Mouse (Mus musculus) cerebellum, adult 18-20 months (tissue): ENCODE data around the gene Sdk2.

Experiments used
- DNase-seq, 2 experiments: peaks; one replicate each; pipeline ENCODE4 v3.0.0; 2021

Gene Sdk2

GRCm38 (mm10) chr11:113758851-113759250, 308.0 kb downstream of the Sdk2 start:
- no peak for DNase-seq

- DNase-seq: no peak
Observed at GRCm38 (mm10) chr11:113756578-113756977, 310.3 kb downstream of the Sdk2 start.

GRCm38 (mm10) chr11:113755878-113756277, 311.0 kb downstream of the Sdk2 start:
- no peak for DNase-seq

- DNase-seq: no peak
Observed at GRCm38 (mm10) chr11:113754845-113755244, 312.0 kb downstream of the Sdk2 start.

- DNase-seq: no peak
Observed at GRCm38 (mm10) chr11:113752685-113753430, 314.0 kb downstream of the Sdk2 start.

- DNase-seq: no peak
Observed at GRCm38 (mm10) chr11:113752158-113752661, 314.6 kb downstream of the Sdk2 start.

GRCm38 (mm10) chr11:113751484-113752084, 315.3 kb downstream of the Sdk2 start, which contains the start of gene Cdc42ep4:
Gene Cdc42ep4, minus strand, starts transcription at chr11:113751881.
- peak; percentile 56 to 66 for DNase-seq

GRCm38 (mm10) chr11:113750571-113751483, 316.0 kb downstream of the Sdk2 start:
- peak; percentile 30 to 33 for DNase-seq

- DNase-seq: no peak
Observed at GRCm38 (mm10) chr11:113749749-113750351, 317.0 kb downstream of the Sdk2 start.

GRCm38 (mm10) chr11:113748797-113749521, 317.9 kb downstream of the Sdk2 start:
- DNase-seq: no peak

GRCm38 (mm10) chr11:113747725-113748380, 319.0 kb downstream of the Sdk2 start:
- no peak for DNase-seq

GRCm38 (mm10) chr11:113747056-113747455, 319.8 kb downstream of the Sdk2 start:
- DNase-seq: no peak

GRCm38 (mm10) chr11:113745961-113746360, 320.9 kb downstream of the Sdk2 start:
- DNase-seq: no peak

- no peak for DNase-seq
Observed at GRCm38 (mm10) chr11:113742998-113743397, 323.8 kb downstream of the Sdk2 start.

GRCm38 (mm10) chr11:113740100-113740499, 326.7 kb downstream of the Sdk2 start:
- DNase-seq: no peak

- DNase-seq: no peak
Observed at GRCm38 (mm10) chr11:113739213-113739612, 327.6 kb downstream of the Sdk2 start.

GRCm38 (mm10) chr11:113737912-113738311, 328.9 kb downstream of the Sdk2 start:
- no peak for DNase-seq

- no peak for DNase-seq
Observed at GRCm38 (mm10) chr11:113737553-113737854, 329.3 kb downstream of the Sdk2 start.

GRCm38 (mm10) chr11:113736848-113737552, 329.8 kb downstream of the Sdk2 start:
- DNase-seq: no peak

GRCm38 (mm10) chr11:113735151-113735550, 331.7 kb downstream of the Sdk2 start:
- no peak for DNase-seq
